Mouse (Mus musculus) cerebellum, adult (tissue): ENCODE measurements at regions not wholly inside any gene's neighbourhood (a gene's known extent, or its start where the extent isn't known, plus 50 kb on each side); places are given as distances from the start of the nearest gene placed in this dataset.
"Not testable (repeated sequence)": the region's sequence is repeated elsewhere in the genome, so short reads cannot be mapped to it uniquely, and the experiment has no call there.

Experiments
- ATAC-seq: cut with Nextera tagmentation; 2 replicates; pipeline ENCODE4 v1.9.2; 2017; ENCODE audit warnings: mild to moderate bottlenecking, moderate library complexity, mixed read lengths; ENCODE audit not compliant: insufficient number of reproducible peaks, low FRiP score, low TSS enrichment

DNA sequence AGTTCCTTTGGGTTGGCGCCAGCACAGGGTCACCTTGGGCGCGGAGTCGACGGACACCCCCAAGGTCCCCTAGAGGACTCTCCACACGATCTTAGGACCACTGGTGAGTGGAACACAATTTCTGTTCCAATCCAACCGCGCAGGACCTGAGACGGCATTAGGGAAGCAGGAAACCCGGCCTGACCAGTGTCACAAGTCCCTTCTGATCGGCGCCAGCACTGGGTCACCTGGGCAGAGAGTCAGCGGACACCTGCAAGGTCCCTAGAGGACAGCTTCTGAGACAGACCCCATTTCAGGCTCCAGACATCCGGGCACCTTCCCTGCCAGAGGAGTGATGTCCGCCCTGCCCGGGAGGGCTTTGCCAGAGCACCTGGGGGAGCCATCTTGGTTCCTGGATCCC lies 74.2 kb upstream of the Cdh13 start:
- not testable (repeated sequence) for ATAC-seq

DNA sequence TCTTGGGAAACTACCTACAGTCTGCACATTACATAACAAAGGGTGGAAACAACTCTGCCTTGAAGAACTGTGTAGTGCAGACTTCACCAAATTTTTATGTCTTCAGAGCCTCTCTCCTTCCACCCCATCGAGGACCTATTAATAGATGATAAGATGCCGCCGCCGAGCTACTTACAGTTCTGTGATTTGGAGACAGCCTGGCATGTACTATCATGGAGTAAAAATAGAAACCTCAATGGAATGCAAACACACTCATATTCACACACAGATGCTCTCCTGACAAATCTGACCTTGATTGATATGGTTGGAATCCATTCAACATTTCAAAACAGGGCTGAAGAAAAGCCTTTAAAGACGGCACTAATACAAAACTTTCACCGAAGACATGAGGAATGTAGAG lies 92.7 kb upstream of the Cdh13 start:
- ATAC-seq: no peak

DNA sequence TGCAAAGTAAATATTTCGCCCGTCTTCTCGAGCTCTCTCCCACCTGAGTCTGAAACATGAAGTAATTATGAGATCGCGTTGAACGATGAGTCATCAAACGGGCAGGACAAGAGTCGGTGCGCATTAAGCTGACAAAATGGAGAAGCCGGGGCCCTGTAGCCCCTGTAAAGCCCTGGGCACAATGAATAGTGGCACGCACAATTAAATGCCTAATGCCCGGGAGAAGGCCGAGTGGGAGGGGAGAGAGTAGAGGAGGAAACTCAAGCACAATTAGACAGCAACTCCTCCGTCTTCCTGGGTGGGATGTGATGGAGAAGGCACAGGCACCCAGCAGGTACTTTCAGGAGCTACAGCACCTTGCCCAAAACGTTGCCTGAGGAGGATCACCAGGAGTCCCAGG lies 94.3 kb upstream of the Cdh13 start:
- no peak for ATAC-seq

DNA sequence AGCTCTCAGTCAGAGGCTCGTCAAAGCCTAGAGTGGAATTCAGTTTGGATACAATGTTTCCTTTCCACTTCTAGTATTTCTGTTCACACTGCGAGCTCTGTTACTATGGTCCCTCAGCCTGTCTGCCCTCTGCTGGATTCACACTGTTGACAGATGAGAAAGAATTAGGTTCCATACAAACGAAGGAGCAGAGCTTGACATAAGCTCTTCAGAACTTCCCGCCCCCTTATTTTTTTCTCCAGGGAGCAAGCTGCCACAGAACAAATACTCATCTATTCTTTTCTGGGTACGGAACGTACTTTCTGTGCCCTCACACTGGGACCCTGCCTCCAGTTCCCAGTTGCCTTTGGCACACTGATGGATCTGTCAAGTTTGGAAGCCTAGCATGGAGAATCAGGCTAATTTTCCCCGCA lies 114.5 kb upstream of the Cdh13 start:
- no peak for ATAC-seq

DNA sequence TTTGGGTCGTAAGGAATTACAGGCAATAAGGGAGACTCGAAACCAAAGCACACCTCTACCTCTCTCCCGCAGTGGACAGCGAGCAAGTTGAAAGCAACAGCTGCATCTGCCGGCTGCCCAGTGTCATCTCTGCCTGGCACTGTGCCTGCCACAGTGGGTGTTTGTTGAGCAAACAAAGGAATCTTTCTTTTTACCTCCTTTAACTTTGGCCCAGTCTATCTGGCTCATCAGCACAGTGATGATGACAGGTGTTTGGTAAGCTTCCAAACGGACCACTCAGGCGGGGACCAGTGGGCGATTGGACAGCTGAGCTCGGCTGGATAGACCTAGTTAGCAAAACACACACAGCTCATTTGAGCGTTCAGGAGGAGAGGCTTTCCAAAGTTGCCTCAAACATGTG lies 121.4 kb upstream of the Cdh13 start:
- ATAC-seq: no peak

DNA sequence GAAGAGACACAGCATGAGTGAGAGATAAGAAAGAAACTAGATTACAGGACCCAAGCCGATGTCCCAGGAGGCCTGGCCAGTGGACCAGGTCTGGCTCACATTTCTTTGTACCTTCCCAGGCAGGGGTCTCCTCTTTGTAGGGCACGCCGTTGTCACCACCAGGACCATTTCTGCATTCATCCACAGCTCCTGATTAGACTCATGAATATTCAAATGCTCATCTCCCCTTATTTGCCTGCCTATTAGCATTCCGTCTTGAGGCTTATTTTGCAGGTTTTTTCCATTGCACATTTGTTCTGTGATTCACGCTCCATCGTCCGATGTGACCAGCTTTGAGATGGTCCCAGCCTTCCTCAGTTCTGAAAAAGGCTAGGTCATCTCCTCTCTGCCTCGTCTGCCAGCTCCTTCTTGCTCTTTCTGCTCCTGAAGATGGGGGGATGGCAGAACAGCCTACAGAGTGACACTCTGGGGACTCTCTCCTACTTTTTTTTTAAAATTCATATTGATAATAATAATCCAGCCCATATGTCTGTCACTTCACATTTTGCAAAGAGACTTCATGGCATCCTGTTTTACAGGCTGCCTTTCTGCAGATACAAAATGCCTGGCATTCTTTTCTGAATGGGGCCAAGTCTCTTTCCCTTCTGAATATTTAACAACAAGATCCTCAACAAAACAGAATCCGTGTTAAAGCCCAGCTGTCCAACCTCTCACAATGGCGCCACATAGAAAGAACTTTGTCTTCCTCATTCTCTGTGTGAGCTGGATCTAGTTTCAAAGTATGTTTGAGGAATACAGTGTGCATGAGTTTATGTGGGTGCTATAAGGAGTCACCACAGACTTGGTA lies 136.0 kb upstream of the Cdh13 start:
- ATAC-seq: no peak

DNA sequence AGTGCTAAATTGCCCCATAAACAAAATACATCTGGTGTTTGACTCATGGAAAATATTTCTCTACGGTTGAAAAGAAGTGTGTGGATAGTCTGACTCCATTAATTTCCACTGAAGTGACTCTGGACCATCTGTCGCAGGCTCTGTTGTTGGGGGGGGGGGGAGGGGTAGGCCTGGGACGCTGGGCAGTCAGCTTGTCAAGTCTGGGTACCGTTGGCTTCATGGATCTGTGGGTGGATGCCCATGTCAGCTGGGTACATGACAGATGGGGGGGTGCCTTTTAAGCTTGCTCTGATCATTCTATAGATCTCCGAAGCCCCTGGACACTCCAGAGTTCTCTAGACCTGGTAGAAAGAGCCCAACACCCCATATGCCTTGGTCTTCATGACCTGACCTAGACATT lies 139.0 kb upstream of the Cdh13 start:
- ATAC-seq: no peak

DNA sequence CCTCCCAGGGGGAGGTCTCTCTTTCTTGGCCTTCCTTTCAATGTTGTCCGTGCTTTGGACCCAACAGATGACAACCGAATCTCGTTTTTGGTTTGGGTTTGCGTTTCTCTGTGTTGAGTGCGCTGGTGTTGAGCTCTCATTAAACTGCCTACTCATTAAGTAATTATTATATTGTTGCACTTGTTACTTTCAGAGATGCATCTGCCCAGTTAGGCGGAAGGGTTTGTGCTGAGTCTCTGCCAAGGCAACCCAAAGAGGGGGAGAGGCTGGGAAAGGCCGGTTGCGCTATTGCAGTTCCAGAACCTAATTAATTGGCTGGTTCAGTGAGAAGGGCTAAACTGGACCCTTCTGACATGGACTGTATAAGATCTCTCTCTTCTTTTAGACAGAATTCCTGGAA lies 141.2 kb upstream of the Cdh13 start:
- ATAC-seq: no peak

DNA sequence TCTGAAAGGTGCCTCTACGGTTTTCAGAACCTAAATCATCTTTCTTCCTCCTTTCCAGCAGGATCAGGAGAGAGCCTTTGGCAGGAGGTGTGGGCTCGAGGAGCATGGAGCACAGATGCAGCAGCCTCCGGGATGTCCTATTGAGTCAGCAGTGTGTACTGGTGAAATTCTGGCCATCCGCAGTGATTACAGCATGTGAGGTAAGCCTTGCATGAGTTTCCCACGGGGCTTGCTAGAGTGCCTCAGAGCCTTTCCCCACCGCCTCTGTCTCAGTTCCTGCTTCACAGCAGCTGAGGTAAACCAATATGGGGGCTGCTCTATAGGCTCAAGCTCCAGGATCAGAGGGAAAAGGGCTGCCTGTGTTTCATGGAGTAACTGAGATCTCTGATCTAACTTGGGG lies 143.6 kb upstream of the Cdh13 start:
- no peak for ATAC-seq

DNA sequence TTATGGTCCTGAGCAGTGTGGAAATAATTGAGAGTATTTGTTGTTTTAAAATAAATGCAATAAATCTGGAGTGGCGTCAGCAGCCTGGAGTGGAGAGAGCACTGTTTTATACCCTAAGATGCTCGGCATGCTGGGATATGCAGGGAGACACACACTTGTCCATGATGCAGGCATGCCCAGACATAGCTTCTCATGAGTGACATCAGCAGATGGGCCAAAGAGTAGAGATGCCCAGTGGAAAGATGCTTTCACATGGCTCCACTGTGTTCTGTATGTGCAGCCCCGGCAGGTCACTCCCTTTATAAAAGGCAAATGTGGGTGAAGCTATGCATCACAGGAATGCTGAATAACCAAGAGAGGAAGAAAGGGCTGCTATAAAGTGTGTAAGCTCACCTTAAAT lies 145.7 kb upstream of the Cdh13 start:
- no peak for ATAC-seq

DNA sequence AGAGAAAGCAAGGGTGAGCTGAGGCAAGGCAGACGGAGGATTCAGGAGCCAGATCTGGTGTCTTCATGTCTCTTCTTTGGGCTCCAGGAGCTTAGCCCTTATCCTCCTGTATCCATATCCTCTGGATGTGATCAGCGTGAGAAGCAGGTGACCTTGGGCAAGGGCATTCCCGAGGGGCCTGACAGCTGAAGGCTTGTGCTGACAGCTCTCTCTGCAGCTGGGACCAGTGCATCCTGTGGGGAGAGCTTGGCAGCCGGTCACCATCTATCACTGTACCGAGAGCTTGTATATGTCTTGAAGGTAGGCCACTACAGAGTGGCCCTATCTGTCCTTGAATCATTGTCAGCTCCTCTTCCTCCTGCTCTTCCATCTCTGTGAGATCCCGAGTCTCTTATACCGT lies 158.5 kb upstream of the Cdh13 start:
- no peak for ATAC-seq

DNA sequence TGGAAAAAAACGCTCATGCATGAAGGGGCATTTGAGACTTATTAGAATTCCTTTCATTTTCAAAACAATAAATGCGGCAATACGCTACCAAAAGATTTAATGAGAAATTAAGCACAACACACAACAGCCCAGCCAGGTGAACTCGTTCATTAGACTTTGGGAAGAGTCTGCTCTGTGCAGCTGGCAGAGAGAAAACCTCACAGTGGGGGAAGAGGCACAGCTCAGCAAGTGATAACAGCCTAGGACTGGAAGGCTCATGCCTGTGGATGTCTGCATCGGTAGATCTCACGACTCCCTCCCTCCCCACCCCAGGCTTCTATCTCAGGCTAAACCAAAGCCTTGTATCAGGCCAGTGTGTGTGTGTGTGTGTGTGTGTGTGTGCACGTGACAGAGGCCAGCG lies 169.3 kb upstream of the Cdh13 start:
- no peak for ATAC-seq

DNA sequence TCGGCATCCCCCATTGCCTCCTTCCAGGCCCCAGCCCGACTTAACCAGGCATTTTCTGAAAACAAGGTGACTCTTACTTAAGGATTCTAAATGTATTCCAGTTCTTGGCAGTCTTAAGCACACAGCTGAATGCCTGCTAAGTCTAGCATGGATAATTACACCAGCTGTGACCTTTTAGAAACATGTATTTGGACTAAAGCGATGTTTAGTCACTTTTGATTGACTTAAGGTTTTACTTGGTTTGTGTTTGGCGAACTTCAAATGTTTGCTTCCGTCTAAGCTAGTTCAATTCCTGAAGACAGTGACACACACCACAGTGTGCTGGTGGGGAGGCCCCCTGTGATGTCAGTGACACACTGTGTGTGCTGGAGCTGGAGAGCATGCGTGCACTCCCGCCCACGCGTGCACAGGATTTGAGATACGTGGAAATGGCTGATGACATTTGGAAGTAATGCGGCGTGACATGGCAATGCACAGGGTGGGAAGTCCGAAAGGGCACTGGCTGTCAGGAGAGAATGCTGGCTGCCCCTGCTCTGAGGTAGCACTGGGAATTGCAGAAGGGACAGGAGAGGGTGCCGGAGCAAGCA lies 179.0 kb upstream of the Cdh13 start:
- no peak for ATAC-seq

DNA sequence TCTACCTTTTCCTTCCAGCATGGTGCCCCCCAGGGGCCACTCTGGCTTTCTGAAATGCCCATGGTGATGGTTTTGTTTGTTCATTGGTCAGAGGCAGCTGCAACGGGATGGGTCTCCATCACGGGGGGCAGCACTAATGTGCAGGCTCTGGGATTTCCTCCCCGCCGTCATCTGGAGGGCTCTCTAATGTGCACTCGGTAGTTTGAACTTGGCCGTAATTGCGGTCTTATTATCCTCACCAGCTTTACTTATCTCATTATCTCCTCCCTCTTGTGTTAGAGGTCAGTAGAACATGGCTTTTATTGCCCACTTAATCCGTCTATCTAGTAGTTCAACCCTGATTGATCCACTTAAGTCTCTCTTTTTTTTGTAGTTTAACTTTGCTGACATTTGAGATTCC lies 182.2 kb upstream of the Cdh13 start:
- no peak for ATAC-seq

DNA sequence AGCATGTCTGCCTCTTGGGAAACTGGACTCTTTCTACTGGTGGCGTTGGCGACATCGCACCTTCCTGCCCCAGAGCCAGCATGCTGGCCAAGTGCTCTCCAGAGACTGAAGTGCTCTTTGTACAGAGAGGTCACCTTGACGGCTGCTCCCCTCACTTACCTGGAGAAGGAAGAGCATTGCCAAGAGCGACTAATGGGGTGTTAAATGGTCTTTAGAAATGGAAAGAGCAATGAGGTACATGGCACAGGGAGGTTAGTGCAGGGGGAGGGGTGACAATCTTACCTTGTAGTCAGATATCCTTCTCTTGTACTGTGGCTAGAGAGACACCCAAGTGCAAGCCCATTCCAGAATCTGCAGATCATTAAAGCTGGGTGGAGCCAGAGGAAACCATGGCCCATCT lies 220.8 kb upstream of the Cdh13 start:
- no peak for ATAC-seq

DNA sequence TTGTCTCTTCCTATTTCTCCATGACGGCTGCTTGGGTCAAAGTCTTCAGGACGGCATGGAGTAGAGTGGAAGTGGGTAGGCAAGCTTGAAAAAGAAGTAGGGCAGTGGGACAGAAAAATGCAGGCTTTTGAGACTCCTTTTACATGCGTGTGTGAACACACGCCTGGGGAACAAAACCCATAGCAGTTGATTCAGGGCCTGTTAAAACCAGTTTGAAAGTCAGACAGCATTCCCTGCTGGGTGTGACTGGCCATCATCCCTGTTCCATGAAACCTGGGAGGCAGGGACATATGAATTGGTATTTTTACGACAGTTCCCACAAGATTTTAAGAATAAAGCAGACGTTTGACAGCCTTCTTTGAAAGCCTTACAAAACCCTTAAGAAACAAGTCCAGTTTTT lies 226.8 kb upstream of the Cdh13 start:
- no peak for ATAC-seq

DNA sequence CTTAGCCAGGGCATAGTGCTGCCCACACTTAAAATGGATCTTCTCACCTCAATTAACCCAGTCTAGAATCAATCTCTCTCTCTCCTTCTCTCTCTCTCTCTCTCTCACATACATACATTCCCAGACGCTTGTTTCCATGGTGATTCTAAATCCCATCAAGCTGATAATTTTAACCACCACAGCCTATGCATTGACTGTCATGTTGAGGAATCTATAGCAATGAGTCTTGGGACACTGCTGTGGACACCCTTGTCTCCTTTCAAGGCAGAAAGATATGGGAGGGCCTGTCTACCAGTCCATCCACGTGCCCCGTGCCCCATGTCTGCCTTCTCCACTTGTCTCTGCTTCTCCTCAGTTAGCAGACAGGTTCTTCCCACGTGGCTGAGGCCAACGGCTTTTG lies 228.0 kb upstream of the Cdh13 start:
- no peak for ATAC-seq

DNA sequence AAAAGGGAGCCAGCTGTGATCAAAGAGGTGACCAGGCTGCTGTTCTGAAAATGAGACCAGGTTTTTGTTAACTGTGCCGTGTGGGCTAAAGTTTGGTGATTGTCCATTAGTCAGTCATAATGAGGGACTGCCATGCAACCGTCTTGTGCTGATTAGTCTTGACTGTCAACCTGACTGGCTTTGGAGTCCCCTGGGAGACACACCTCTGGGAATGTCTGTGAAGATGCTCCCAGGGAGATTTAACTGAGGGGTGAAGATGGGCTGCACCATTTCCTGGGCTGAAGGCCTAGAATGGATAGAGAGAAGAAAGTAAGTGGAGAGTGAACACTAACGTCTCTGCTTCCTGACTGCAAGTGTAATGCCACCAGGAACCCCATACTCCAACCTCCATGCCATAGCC lies 233.1 kb upstream of the Cdh13 start:
- no peak for ATAC-seq

DNA sequence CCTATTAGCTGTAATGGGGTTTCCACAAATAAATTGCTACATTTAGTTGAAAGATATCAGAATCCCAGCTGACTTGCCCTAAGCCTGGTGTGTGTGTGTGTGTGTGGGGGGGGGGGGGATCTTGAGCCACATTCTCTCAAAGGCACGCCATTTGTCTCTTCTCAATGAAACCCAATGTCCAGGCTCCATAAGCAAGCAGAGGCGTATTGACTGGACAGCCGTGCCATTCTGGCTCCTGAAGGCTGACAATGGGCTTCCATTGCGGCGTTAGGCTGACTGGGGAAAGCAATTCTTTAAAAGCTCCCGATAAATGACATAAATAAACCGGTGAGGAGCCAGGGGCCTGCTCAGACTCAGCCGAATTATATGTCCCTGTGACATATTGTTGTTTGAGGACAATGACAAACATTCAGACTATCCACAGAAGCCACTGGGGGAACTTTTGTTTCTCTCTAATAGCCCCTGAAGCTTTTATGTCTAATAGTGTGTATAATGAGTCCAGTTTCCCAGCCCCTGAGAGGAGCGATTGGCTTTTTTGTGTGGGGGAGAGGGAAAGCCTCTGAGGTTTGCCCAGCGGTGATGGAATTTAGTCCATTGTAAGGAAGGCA lies 240.6 kb upstream of the Mphosph6 start:
- no peak for ATAC-seq

DNA sequence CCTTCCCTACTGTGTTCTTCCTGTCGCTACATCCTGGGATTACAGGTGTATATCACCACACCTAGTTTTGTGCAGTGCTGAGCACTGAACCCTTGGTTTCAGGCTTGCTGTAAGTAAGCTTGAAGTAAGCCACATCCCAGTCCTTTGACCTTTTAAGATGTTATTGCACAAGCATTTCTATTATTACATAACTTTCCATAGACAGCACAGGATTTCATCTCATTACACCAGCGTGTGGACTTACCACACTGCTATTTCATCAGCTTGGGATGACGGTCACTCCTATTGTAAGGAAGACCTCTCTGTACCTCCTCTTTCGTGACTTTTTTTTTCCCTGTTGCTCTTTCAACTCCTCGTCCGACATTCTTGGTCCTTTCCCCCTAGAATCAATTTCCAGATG lies 239.5 kb upstream of the Mphosph6 start:
- no peak for ATAC-seq

DNA sequence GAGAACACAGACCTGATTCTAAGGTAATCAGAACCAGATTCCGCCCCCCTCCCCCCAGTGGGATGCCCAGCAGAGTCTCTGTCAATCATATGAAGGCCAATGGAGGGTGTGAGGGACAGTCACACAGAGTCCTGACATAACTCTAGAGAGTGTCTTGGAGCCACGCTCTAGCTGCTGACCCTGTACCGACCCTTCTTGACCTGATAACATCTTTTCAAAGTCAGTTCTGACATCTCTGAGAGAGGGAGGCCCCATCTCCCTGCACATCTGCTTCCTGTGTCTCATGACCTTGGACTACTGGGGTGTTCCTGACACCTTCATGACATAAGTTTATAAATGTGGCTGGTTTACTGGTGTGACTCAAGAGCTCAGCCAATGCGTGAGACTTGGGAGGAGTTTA lies 236.1 kb upstream of the Mphosph6 start:
- ATAC-seq: no peak

DNA sequence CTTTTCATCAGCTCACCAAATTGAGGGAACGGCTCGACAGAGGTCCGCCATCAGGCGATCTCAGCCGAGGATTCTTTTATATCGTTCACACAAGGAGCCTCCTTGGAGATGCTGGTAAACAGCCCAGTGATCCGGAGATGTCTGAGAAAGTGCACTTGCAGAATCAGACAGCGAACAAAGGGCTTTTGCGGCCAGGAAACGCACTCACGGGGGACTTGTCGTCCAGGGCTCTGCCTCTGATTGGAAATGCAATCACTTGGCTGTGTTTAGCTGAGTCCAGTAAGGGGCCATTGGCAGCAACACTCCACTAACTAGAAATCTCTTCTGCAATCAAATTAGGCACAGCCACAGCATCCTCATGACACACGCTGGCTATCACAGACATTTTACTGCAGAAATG lies 232.3 kb upstream of the Mphosph6 start:
- ATAC-seq: no peak
